Mouse (Mus musculus): ENCODE measurements around the gene Epsti1. TPM values are rescaled to one million over a fixed set of nuclear protein-coding genes. Genes with fewer than 3 reads are reported as not detected.

Gene Epsti1
- polyA plus RNA-seq, 1 experiment, result 18.0 TPM

DNA sequence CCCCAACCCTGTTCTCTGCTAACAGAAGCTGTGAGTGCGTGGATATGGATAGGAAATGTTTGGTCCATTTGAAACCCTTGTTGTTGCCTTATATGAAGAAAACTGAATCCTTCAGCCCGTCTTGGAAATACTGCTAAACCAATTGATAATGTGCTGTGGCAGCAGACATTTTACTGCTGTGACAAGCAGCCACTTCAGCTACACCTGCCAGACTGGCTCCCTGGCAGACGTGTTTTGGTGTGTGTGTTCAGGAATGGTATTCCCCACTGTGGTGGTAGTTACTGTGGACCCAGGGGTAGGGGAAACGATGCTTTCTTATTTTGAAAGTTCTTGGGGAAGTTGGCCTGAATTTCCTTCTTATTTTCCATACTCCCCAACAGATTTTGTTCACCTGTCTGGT, 100.4 kb downstream of the Epsti1 start:
- H3K4me3 ChIP-seq (replicated peaks; ENCODE audit: control insufficient read depth, low read depth, low read length), result no peak overlapping the region
- 79% methylated on average over 4 of the region's 4 CpGs for WGBS
- H3K4me1 ChIP-seq (ENCODE audit: control insufficient read depth, insufficient read depth, low read length), result no peaks in the 10 kb centered on the region
- no peak overlapping the region for H3K27ac ChIP-seq (ENCODE audit: control insufficient read depth, insufficient read depth, low read depth, low read length, poor library complexity)
- TF ChIP-seq POLR2A (IDR thresholded peaks at IDR 0.05; ENCODE audit: borderline replicate concordance, control insufficient read depth, low read depth, low read length) (no peak), CTCF (IDR thresholded peaks at IDR 0.05; ENCODE audit: control insufficient read depth, insufficient read depth, low read length) (no peak)

DNA sequence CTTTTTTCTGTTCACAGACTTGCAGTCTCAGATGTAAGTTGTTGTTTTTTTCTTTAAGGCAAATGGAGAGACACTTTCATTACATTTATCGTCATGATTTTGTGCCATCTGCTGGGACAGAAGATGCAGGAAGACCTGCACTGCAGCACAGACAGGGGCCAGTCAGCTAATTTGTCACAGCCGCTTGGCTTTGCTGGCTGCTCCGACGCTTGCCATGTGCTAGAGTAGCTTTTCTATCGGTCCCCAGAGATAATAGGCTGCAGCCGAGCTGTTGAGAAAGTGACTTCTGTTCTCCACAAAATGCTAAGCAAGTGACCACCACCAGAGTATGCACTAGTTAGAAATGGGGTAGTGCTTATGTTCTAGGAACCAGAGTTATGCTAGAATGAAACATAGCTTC, 104.0 kb downstream of the Epsti1 start:
- WGBS, result 83% methylated on average over 6 of the region's 6 CpGs
- no peak overlapping the region for H3K4me3 ChIP-seq (replicated peaks; ENCODE audit: control insufficient read depth, low read depth, low read length)
- H3K27ac ChIP-seq (ENCODE audit: control insufficient read depth, insufficient read depth, low read depth, low read length, poor library complexity), result no peak overlapping the region
- TF ChIP-seq CTCF (IDR thresholded peaks at IDR 0.05; ENCODE audit: control insufficient read depth, insufficient read depth, low read length) (no peak), POLR2A (IDR thresholded peaks at IDR 0.05; ENCODE audit: borderline replicate concordance, control insufficient read depth, low read depth, low read length) (no peak)
- H3K4me1 ChIP-seq (ENCODE audit: control insufficient read depth, insufficient read depth, low read length), result no peaks in the 10 kb centered on the region

DNA sequence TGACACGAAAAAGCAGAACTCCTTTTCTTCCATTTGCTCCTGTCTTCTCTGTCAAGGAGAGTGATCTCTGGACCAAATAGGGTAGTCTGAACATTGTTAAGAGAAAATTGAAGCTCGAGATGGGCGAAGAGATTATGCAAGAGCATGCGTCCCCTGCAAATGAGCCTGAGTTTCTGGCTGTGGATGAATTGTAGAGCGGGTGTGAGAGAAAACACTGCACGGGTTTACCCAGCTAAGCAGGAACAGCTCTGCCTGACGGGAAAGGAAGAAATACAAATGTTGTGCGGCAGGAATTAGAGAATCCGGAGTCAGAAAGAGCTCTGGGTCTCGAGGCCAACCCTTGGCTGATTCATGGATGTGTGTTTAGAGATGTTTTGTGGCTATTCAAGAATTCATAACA, 107.8 kb downstream of the Epsti1 start:
- Histone ChIP-seq H3K4me1 (ENCODE audit: control insufficient read depth, insufficient read depth, low read length) (no peaks in the 10 kb centered on the region), H3K4me3 (replicated peaks; ENCODE audit: control insufficient read depth, low read depth, low read length) (no peak overlapping the region), H3K27ac (ENCODE audit: control insufficient read depth, insufficient read depth, low read depth, low read length, poor library complexity) (no peak overlapping the region)
- 56% methylated on average over 10 of the region's 10 CpGs for WGBS
- TF ChIP-seq CTCF (IDR thresholded peaks at IDR 0.05; ENCODE audit: control insufficient read depth, insufficient read depth, low read length) (no peak), POLR2A (IDR thresholded peaks at IDR 0.05; ENCODE audit: borderline replicate concordance, control insufficient read depth, low read depth, low read length) (no peak)

DNA sequence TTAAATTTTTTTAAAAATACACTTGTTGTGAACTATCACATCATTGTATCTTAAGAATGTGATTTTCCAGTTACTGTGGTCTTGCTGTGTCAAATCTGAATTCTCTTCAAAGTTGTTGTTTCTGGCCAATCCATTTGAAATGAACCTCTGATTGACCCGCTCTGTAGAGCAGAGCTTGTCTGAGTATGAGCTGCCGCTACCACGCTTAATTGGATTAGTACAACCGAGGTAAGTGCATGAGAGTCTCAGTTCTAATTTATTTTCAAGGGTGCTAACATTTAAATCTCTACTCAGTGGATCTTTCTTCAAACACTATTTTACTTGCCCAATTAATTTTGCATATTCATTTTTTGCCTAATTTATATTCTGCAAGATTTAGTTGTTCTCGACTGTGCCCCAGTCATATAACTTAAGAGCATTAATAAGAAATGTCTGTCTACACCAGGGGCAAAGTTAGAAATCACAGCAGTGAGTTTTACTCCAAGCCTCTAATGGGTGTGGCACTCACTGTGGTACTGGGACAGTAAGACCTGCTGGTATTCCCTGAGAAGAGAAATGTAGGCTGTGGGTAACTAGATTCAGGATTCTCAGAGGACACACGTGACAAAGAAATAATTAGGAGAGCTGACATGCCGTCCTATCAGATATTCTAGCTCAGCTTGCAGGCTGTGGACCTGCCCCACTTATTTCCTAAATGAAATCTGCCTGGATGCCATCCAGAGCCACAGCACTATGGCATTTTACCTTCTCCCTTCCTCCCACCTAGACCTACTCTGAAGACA, 111.7 kb downstream of the Epsti1 start:
- Histone ChIP-seq H3K4me1 (ENCODE audit: control insufficient read depth, insufficient read depth, low read length) (no peaks in the 10 kb centered on the region), H3K27ac (ENCODE audit: control insufficient read depth, insufficient read depth, low read depth, low read length, poor library complexity) (no peak overlapping the region), H3K4me3 (replicated peaks; ENCODE audit: control insufficient read depth, low read depth, low read length) (no peak overlapping the region)
- WGBS, result 83% methylated on average over 7 of the region's 7 CpGs
- TF ChIP-seq POLR2A (IDR thresholded peaks at IDR 0.05; ENCODE audit: borderline replicate concordance, control insufficient read depth, low read depth, low read length) (no peak), CTCF (IDR thresholded peaks at IDR 0.05; ENCODE audit: control insufficient read depth, insufficient read depth, low read length) (no peak)

DNA sequence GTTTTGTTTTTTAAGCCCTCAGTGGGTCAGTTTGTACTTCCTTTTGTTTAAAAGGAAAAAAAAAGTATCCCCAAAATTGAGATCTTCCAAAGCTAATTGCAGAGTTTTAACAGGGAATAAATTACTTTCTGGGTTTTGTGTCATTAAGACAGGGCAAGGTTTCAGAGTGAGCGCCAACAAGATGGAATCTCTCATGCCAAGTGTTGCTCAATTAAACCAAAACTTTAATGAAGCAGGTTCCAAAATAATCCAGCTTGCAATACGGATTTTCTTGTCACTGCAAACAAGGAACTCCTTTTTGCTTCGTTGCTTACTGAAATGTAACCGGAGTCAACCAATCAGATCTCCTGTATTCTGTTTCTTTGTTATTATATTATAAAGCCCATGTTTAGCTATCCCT, 112.4 kb downstream of the Epsti1 start:
- Histone ChIP-seq H3K27ac (ENCODE audit: control insufficient read depth, insufficient read depth, low read depth, low read length, poor library complexity) (no peak overlapping the region), H3K4me1 (ENCODE audit: control insufficient read depth, insufficient read depth, low read length) (no peaks in the 10 kb centered on the region), H3K4me3 (replicated peaks; ENCODE audit: control insufficient read depth, low read depth, low read length) (no peak overlapping the region)
- 80% methylated on average over 4 of the region's 4 CpGs for WGBS
- no peak for TF ChIP-seq POLR2A (IDR thresholded peaks at IDR 0.05; ENCODE audit: borderline replicate concordance, control insufficient read depth, low read depth, low read length)
- TF ChIP-seq CTCF (IDR thresholded peaks at IDR 0.05; ENCODE audit: control insufficient read depth, insufficient read depth, low read length), result no peak

DNA sequence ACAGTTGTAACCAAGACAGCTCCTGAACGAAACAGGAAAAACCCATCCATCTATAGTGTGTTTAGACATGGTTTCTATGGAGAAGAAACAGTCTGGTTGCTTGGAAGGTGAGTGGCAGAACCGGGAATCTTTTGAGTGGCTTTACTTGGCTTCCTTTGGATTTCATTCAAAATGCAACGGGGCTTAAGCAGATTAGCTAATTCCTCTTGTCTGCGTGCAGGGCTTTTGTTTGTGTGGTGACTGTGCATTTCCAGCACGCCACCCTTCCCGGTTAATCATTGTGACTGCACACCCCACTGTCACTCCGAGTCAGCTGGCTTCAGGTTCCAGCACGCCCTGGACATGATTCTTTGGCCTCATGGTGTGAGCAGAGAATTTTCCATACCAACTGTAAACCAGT, 115.9 kb downstream of the Epsti1 start:
- no peak overlapping the region for H3K4me3 ChIP-seq (replicated peaks; ENCODE audit: control insufficient read depth, low read depth, low read length)
- TF ChIP-seq POLR2A (IDR thresholded peaks at IDR 0.05; ENCODE audit: borderline replicate concordance, control insufficient read depth, low read depth, low read length) (no peak), CTCF (IDR thresholded peaks at IDR 0.05; ENCODE audit: control insufficient read depth, insufficient read depth, low read length) (no peak)
- 65% methylated on average over 8 of the region's 8 CpGs for WGBS
- H3K27ac ChIP-seq (ENCODE audit: control insufficient read depth, insufficient read depth, low read depth, low read length, poor library complexity), result no peak overlapping the region
- no peaks in the 10 kb centered on the region for H3K4me1 ChIP-seq (ENCODE audit: control insufficient read depth, insufficient read depth, low read length)

DNA sequence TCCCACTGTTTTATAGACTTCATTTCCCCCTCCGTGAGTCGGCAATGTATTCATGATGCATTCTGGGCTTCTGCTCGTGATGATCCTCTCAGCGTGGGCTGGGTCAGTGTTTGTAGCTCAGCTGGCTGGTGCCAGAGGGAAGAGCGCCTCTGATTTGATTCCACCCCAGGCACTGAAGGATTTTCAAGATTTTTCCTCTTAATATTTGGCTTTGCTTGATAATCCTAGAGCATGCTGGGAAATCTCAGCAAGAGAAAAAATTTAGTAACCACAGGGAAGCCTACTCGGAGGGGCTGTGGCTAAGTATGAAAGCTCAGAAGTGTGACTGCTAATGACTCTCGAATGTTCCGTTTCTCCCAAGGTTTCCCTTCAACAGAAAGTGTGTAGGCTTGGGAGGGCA, 134.8 kb downstream of the Epsti1 start:
- Histone ChIP-seq H3K4me1 (ENCODE audit: control insufficient read depth, insufficient read depth, low read length) (no peaks in the 10 kb centered on the region), H3K27ac (ENCODE audit: control insufficient read depth, insufficient read depth, low read depth, low read length, poor library complexity) (no peak overlapping the region), H3K4me3 (replicated peaks; ENCODE audit: control insufficient read depth, low read depth, low read length) (no peak overlapping the region)
- WGBS, result 66% methylated on average over 8 of the region's 8 CpGs
- no peak for TF ChIP-seq CTCF (IDR thresholded peaks at IDR 0.05; ENCODE audit: control insufficient read depth, insufficient read depth, low read length)
- TF ChIP-seq POLR2A (IDR thresholded peaks at IDR 0.05; ENCODE audit: borderline replicate concordance, control insufficient read depth, low read depth, low read length), result no peak

DNA sequence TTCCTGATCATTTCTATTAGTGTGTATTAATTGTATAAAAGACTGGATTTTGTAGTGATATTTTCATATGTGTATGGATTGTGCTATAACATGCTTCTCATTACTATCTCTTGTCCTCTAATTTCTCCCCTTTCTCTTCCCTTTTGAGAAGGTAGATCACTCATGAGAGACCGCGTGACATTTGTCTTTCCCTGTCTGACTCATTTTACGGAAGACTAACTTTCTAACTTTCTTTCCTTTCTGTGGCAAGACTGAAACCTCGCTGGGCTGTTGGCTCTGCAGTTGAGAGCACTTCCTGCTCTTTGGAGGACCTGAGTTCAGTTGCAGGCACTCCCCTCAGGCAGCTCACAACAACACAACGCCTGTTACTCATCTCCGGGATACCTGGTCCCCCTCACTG, 136.6 kb downstream of the Epsti1 start:
- WGBS, result 70% methylated on average over 6 of the region's 6 CpGs
- Histone ChIP-seq H3K27ac (ENCODE audit: control insufficient read depth, insufficient read depth, low read depth, low read length, poor library complexity) (no peak overlapping the region), H3K4me1 (ENCODE audit: control insufficient read depth, insufficient read depth, low read length) (no peaks in the 10 kb centered on the region), H3K4me3 (replicated peaks; ENCODE audit: control insufficient read depth, low read depth, low read length) (no peak overlapping the region)
- TF ChIP-seq CTCF (IDR thresholded peaks at IDR 0.05; ENCODE audit: control insufficient read depth, insufficient read depth, low read length), result no peak
- TF ChIP-seq POLR2A (IDR thresholded peaks at IDR 0.05; ENCODE audit: borderline replicate concordance, control insufficient read depth, low read depth, low read length), result no peak
